Comparison of ENCODE assay signal across 26 mouse cellular contexts in the genomic region with DNA sequence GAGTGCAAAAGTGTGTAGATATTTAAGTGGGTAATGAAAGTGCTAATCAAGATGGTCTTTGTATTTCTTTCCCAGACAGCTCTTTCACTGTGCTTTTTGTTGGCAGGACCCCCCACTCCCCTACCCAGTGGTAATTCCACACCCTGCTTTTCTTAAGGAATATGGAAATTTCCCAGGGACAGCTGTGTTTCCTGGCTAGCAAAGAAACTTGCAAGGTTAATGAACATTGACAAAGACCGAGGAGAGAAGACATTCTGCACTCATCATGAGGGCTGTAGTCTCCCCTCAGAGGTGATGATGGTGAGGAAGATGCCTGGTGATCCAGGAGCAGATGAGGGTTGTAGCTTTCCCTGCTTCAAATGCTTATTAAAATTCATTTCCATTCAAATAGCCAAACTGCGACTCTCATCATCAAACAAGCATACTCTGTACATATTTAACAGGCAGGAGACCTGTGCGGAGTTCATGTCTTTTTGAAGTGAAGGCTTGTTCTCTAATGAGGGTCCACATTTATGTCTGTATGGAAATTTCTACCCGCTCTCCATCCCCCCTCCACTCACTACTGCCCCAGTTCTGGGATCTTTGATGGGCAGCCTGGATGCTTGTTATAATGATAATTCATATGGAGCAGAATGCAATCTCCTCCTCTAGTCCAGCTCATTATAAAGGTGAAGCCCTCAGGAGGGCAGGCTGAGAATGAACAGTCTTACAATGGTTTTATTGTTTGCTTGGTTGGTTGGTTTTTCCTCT.
DNase-seq lines count a peak whose midpoint lies in the region; ATAC-seq and TF ChIP-seq lines count a peak whose summit lies in the region.
"Had no signal": no experiment of that assay in that cellular context is flagged by ENCODE, and none has a peak within 500 bp of the region (broad histone marks: within the 10 kb centered on the region; RNA-seq: fewer than 3 reads in every experiment).

No protein-coding gene starts in this region.

- TF ChIP-seq POLR2A in brain, embryonic 14.5 days (IDR thresholded peaks at IDR 0.05; ENCODE audit: borderline replicate concordance, extremely low read depth, insufficient read depth, insufficient read length, poor library complexity, severe bottlenecking) = no peak

- H3K27me3 ChIP-seq in hindbrain, embryonic 11.5 days (ENCODE audit: control insufficient read depth, insufficient read depth, low read length) = no peaks in the 10 kb centered on the region
- H3K27me3 ChIP-seq in hindbrain, embryonic 14.5 days (ENCODE audit: control insufficient read depth, insufficient read depth, low read length) = no peaks in the 10 kb centered on the region
- no peaks in the 10 kb centered on the region for H3K27me3 ChIP-seq in forebrain, embryonic 15.5 days
- no peaks in the 10 kb centered on the region for H3K27me3 ChIP-seq in midbrain, embryonic 14.5 days (ENCODE audit: control insufficient read depth, insufficient read depth, low read length)
- H3K27me3 ChIP-seq: embryonic facial prominence, embryonic 13.5 days; heart, embryonic 12.5 days; hindbrain, embryonic 15.5 days; limb, embryonic 12.5 days; liver, embryonic 12.5 days had no signal

- H3K9ac ChIP-seq in hindbrain, embryonic 11.5 days (ENCODE audit: low read depth, low read length) = no peak overlapping the region
- no peak overlapping the region for H3K9ac ChIP-seq in hindbrain, embryonic 14.5 days
- H3K9ac ChIP-seq in forebrain, embryonic 15.5 days (replicated peaks) = no peak overlapping the region
- no peak overlapping the region for H3K9ac ChIP-seq in midbrain, embryonic 14.5 days (replicated peaks; ENCODE audit: low read length)
- H3K9ac ChIP-seq: embryonic facial prominence, embryonic 13.5 days; heart, embryonic 12.5 days; hindbrain, embryonic 15.5 days; limb, embryonic 12.5 days; liver, embryonic 12.5 days had no signal

- peak overlapping the region; percentile 63 for H3K27ac ChIP-seq in hindbrain, embryonic 11.5 days (ENCODE audit: low read depth, low read length)
- no peak overlapping the region for H3K27ac ChIP-seq in hindbrain, embryonic 14.5 days
- peak overlapping the region; percentile 55 for H3K27ac ChIP-seq in forebrain, embryonic 15.5 days (replicated peaks)
- H3K27ac ChIP-seq in midbrain, embryonic 14.5 days (replicated peaks; ENCODE audit: low read depth, low read length) = peak overlapping the region; percentile 39; the same call in 1 of the 2 replicates
- H3K27ac ChIP-seq: embryonic facial prominence, embryonic 13.5 days; hindbrain, embryonic 15.5 days; limb, embryonic 12.5 days; liver, embryonic 12.5 days had no signal

- no peaks in the 10 kb centered on the region for H3K36me3 ChIP-seq in hindbrain, embryonic 11.5 days (ENCODE audit: control insufficient read depth, insufficient read depth, low read length)
- H3K36me3 ChIP-seq in hindbrain, embryonic 14.5 days (replicated peaks; ENCODE audit: control insufficient read depth, insufficient read depth) = no peaks in the 10 kb centered on the region
- no peaks in the 10 kb centered on the region for H3K36me3 ChIP-seq in forebrain, embryonic 15.5 days
- H3K36me3 ChIP-seq in midbrain, embryonic 14.5 days (ENCODE audit: control insufficient read depth, insufficient read depth, low read length) = no peaks in the 10 kb centered on the region
- H3K36me3 ChIP-seq: embryonic facial prominence, embryonic 13.5 days; heart, embryonic 12.5 days; hindbrain, embryonic 15.5 days; limb, embryonic 12.5 days; liver, embryonic 12.5 days had no signal

- WGBS in hindbrain, embryonic 11.5 days = 39% methylated on average over 4 of the region's 4 CpGs
- WGBS in hindbrain, embryonic 14.5 days = 29% methylated on average over 4 of the region's 4 CpGs
- WGBS in forebrain, embryonic 15.5 days = 11% methylated on average over 4 of the region's 4 CpGs
- 20% methylated on average over 4 of the region's 4 CpGs for WGBS in midbrain, embryonic 14.5 days

- no peak for TF ChIP-seq CTCF in brain, embryonic 14.5 days (IDR thresholded peaks at IDR 0.05; ENCODE audit: borderline replicate concordance, extremely low read depth, insufficient read depth, insufficient read length)

- no peak overlapping the region for H3K4me3 ChIP-seq in hindbrain, embryonic 11.5 days (ENCODE audit: low read depth, low read length)
- H3K4me3 ChIP-seq in hindbrain, embryonic 14.5 days (replicated peaks; ENCODE audit: low read length) = no peak overlapping the region
- H3K4me3 ChIP-seq in forebrain, embryonic 15.5 days = no peak overlapping the region
- H3K4me3 ChIP-seq in midbrain, embryonic 14.5 days (replicated peaks; ENCODE audit: low read depth, low read length) = no peak overlapping the region
- H3K4me3 ChIP-seq: embryonic facial prominence, embryonic 13.5 days; heart, embryonic 12.5 days; hindbrain, embryonic 15.5 days; limb, embryonic 12.5 days; liver, embryonic 12.5 days had no signal

- peak; percentile 59; the same call in 1 of the 2 replicates for ATAC-seq in hindbrain, embryonic 11.5 days (ENCODE audit: low FRiP score)
- no peak for ATAC-seq in hindbrain, embryonic 14.5 days (ENCODE audit: low FRiP score)
- ATAC-seq in forebrain, embryonic 15.5 days (replicated peaks) = peak; percentile 59
- ATAC-seq in midbrain, embryonic 14.5 days (ENCODE audit: low FRiP score, low TSS enrichment) = peak; percentile 57; the same call in 1 of the 2 replicates
- ATAC-seq: activated CD4-positive, CD25-positive, alpha-beta regulatory T cell, adult 4 months; intestine, embryonic 16.5 days; liver, embryonic 12.5 days had no signal

- DNase-seq in hindbrain, embryonic 11.5 days (ENCODE audit: low spot score) = peak; percentile 23
- DNase-seq in hindbrain, embryonic 14.5 days (ENCODE audit: low spot score) = no peak
- peak; percentile 87 for DNase-seq in brain, embryonic 14.5 days (ENCODE audit: low read depth)
- peak; percentile 44 for DNase-seq in midbrain, embryonic 14.5 days
- no peak for DNase-seq in ovary, postnatal 36 days (ENCODE audit: low spot score)
- DNase-seq in natural killer cell, adult 2 months (ENCODE audit: low spot score in 2 of 2) = no peak
- no peak for DNase-seq in kidney, postnatal 10 days
- DNase-seq: adrenal gland, adult 8-10 months; B cell, adult 2 months; cerebellum, adult 2 months; gastrocnemius, postnatal 10 days; heart, adult 11 months; heart, postnatal 10 days; kidney, adult 9 months; kidney, postnatal 36 days; layer of hippocampus, postnatal 36 days; lung, adult 18-20 months; lung, postnatal 10 days had no signal

- no peak overlapping the region for H3K4me2 ChIP-seq in hindbrain, embryonic 11.5 days (replicated peaks; ENCODE audit: low read depth, low read length)
- no peak overlapping the region for H3K4me2 ChIP-seq in hindbrain, embryonic 14.5 days (replicated peaks)
- H3K4me2 ChIP-seq in forebrain, embryonic 15.5 days (replicated peaks) = no peak overlapping the region
- H3K4me2 ChIP-seq in midbrain, embryonic 14.5 days (ENCODE audit: low read length) = no peak overlapping the region
- H3K4me2 ChIP-seq: embryonic facial prominence, embryonic 13.5 days; heart, embryonic 12.5 days; hindbrain, embryonic 15.5 days; limb, embryonic 12.5 days; liver, embryonic 12.5 days had no signal

- H3K4me1 ChIP-seq in hindbrain, embryonic 11.5 days (replicated peaks; ENCODE audit: control insufficient read depth, insufficient read depth, low read length) = peaks cover 11% of the 10 kb centered on the region
- peaks cover 15% of the 10 kb centered on the region; the same call in 1 of the 2 replicates for H3K4me1 ChIP-seq in hindbrain, embryonic 14.5 days (replicated peaks; ENCODE audit: control insufficient read depth, insufficient read depth, low read length)
- peaks cover 38% of the 10 kb centered on the region for H3K4me1 ChIP-seq in forebrain, embryonic 15.5 days
- H3K4me1 ChIP-seq in midbrain, embryonic 14.5 days (ENCODE audit: control insufficient read depth, insufficient read depth, low read length) = peaks cover 43% of the 10 kb centered on the region
- H3K4me1 ChIP-seq: embryonic facial prominence, embryonic 13.5 days; heart, embryonic 12.5 days; limb, embryonic 12.5 days; liver, embryonic 12.5 days had no signal

- no peaks in the 10 kb centered on the region for H3K9me3 ChIP-seq in hindbrain, embryonic 11.5 days (ENCODE audit: control insufficient read depth, low read length)
- no peaks in the 10 kb centered on the region for H3K9me3 ChIP-seq in hindbrain, embryonic 14.5 days (ENCODE audit: control insufficient read depth, low read length)
- no peaks in the 10 kb centered on the region for H3K9me3 ChIP-seq in forebrain, embryonic 15.5 days
- no peaks in the 10 kb centered on the region for H3K9me3 ChIP-seq in midbrain, embryonic 14.5 days (ENCODE audit: control insufficient read depth, low read length)
- H3K9me3 ChIP-seq: embryonic facial prominence, embryonic 13.5 days; heart, embryonic 12.5 days; hindbrain, embryonic 15.5 days; limb, embryonic 12.5 days; liver, embryonic 12.5 days had no signal

Comparison
In these comparisons a context has a peak if more than half of its experiments do, and no peak if none do; other contexts are left out.
1. DNase-seq: peak in hindbrain, embryonic 11.5 days (single experiment), brain, embryonic 14.5 days (single experiment) and midbrain, embryonic 14.5 days (single experiment); none in hindbrain, embryonic 14.5 days (single experiment), ovary, postnatal 36 days (single experiment), natural killer cell, adult 2 months (0 of 2) and kidney, postnatal 10 days (single experiment).